Mouse (Mus musculus) spleen, adult 18-20 months (tissue): ENCODE measurements at regions not wholly inside any gene's neighbourhood (a gene's known extent, or its start where the extent isn't known, plus 50 kb on each side); places are given as distances from the start of the nearest gene placed in this dataset.

ENCODE experiments used
- DNase-seq, 2 experiments: peaks; one replicate each; pipeline ENCODE4 v3.0.0; 2022; ENCODE audit warnings: mixed read lengths in 2 of 2

GRCm38 (mm10) chr7:136379741-136380140, 514.7 kb upstream of the Mgmt start:
- no peak for DNase-seq

GRCm38 (mm10) chr7:136383296-136383695, 511.1 kb upstream of the Mgmt start:
- no peak for DNase-seq

- DNase-seq = no peak
Measured at GRCm38 (mm10) chr7:136387736-136388135, 506.7 kb upstream of the Mgmt start.

- no peak for DNase-seq
Measured at GRCm38 (mm10) chr7:136390066-136390465, 504.3 kb upstream of the Mgmt start.

- no peak for DNase-seq
Measured at GRCm38 (mm10) chr7:136393454-136393853, 501.0 kb upstream of the Mgmt start.

GRCm38 (mm10) chr7:136395838-136396237, 498.6 kb upstream of the Mgmt start:
- no peak for DNase-seq

- no peak for DNase-seq
Measured at GRCm38 (mm10) chr7:136397101-136397500, 497.3 kb upstream of the Mgmt start.

- DNase-seq = no peak
Measured at GRCm38 (mm10) chr7:136402688-136403597, 491.5 kb upstream of the Mgmt start.

- DNase-seq = no peak
Measured at GRCm38 (mm10) chr7:136405391-136405790, 489.0 kb upstream of the Mgmt start.

- DNase-seq = no peak
Measured at GRCm38 (mm10) chr7:136406258-136407100, 487.9 kb upstream of the Mgmt start.

- no peak for DNase-seq
Measured at GRCm38 (mm10) chr7:136414808-136415207, 479.6 kb upstream of the Mgmt start.

GRCm38 (mm10) chr7:136417327-136417726, 477.1 kb upstream of the Mgmt start:
- no peak for DNase-seq

GRCm38 (mm10) chr7:136423846-136424531, 470.4 kb upstream of the Mgmt start:
- DNase-seq = no peak

- no peak for DNase-seq
Measured at GRCm38 (mm10) chr7:136427164-136427563, 467.2 kb upstream of the Mgmt start.

- no peak for DNase-seq
Measured at GRCm38 (mm10) chr7:136430085-136431011, 464.1 kb upstream of the Mgmt start.

- DNase-seq = no peak
Measured at GRCm38 (mm10) chr7:136433699-136434098, 460.7 kb upstream of the Mgmt start.

GRCm38 (mm10) chr7:136434510-136434909, 459.9 kb upstream of the Mgmt start:
- DNase-seq = no peak

GRCm38 (mm10) chr7:136443436-136443835, 451.0 kb upstream of the Mgmt start:
- no peak for DNase-seq

GRCm38 (mm10) chr7:136445091-136445490, 449.3 kb upstream of the Mgmt start:
- DNase-seq = no peak

- no peak for DNase-seq
Measured at GRCm38 (mm10) chr7:136449286-136449685, 445.1 kb upstream of the Mgmt start.

GRCm38 (mm10) chr7:136451672-136452361, 442.6 kb upstream of the Mgmt start:
- no peak for DNase-seq
